Mouse (Mus musculus): ENCODE data around the gene Btd.

The Btd gene

GRCm38 (mm10) chr14:31647991-31648390, 7.2 kb downstream of the Btd start:
- DNase-seq: no peak

GRCm38 (mm10) chr14:31650347-31650746, 9.5 kb downstream of the Btd start:
- DNase-seq: no peak

DNA sequence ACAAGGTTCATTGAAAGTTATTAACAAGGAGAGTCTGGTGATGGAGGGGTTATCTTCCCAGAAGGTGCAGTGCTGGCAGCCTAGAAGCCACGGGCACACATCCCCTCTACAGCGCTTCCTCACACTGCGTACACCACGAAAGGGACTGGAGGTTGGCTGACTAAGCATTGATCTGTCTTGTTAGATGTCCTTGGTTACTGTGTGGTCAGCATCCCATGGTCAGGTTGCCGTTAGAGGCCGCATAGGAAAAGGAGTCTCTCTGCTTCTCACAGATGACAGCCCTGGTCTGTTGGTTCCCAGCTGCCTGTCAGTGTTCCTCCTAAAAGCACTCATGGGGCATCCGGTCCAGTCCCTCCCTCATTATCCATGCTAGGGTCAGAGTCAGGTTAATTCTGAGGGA, 10.4 kb downstream of the Btd start:
- DNase-seq: no peak

- no peak for DNase-seq
These were observed 11.3 kb downstream of the Btd start for GRCm38 (mm10) chr14:31652106-31652505.

DNA sequence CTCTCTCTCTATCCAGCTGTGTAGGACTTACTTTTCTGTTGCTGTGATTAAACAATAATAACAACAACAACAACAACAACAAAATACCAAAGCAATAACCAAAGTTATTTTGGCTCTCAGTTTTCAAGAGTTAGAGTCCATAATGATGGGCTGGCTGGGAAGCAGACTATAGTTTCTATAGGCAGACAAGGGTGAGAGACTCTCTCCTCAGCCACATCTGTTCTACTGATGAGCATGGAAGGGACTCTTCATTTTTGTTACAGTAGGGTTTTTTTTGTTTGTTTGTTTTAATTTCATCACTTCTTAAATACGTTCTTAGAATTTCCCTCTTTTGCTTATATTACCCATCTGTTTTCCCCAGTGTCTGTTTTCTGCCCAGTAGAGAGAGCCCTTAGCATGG, 11.8 kb downstream of the Btd start:
- no peak for DNase-seq

DNA sequence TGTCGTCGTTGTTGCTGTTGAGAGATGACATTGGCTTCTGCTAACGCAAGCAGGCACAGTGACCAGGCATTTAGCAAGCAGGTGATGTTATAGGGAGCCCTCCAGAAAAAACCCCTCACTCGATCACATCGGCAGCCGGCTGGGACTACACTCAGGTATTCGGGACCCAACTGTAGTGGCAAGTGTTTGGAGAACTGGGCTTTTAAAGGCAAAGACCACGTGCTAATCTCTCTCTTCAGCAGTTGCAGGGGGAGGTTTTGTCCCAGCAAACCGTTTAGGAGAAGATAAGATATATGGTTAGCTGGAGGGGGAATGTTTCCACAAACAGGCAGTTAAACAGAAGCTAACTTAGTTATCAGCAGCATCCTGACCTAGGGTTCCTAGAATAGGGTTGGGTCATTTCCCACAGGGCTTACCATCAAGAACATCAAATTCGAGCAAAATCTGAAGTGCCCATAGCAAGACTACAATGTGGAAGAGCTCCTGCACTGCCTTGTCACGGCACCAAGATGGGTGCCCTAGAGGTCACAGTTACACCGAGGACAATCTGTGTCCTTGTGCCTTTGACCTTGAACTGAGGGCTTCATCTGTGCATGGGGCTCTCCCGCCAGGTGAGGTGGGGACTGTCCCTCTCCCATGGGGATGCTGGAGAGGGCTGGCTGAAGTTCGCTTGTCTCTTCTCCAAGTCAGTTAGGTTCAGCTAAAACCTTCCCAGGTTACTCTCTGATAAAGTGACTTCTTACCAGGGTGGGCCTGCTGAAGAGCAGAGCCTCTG, 12.5 kb downstream of the Btd start:
- no peak for DNase-seq

- DNase-seq: no peak
These were observed 14.0 kb downstream of the Btd start for GRCm38 (mm10) chr14:31654816-31655215.

- no peak for DNase-seq
These were observed 14.6 kb downstream of the Btd start for GRCm38 (mm10) chr14:31655406-31655805.

GRCm38 (mm10) chr14:31656386-31656785, 15.6 kb downstream of the Btd start:
- no peak for DNase-seq

DNA sequence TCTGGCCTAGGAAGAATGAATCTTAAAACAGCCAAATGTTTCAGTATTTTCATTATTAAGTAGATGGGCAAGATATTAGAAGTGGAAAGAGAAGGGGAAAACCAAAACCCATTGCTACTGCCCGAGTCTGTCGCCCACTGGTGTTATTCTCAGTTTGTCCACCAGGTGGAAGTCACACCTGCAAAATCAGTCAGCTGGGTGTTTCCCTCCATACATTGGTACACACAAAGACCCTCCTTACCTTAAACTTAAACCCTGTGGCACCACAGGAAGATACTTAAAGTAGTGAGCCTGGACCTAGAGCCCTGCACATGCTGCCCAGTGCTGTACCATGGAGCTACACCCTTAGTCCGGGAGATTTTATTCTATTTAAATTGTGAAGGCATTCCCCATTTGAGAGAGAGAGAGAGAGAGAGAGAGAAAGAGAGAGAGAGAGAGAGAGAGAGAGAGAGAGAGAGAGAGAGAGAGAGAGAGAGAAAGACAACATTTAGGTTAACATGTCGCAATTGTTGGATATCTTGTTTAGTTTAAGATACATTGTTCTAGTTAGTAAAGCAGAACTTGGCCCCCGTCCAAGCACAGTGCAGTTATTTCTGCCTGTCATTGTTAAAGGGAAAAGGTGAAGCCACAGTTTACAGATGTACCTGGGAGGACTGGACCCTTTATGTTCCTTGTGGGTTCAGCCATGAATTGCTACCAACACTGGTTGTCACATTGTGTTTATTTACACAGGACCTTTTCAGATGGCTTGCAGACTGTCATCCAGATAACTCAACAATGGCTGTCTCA, 16.2 kb downstream of the Btd start:
- DNase-seq: peak; percentile 81

GRCm38 (mm10) chr14:31658126-31658680, 17.4 kb downstream of the Btd start:
- DNase-seq: no peak

DNA sequence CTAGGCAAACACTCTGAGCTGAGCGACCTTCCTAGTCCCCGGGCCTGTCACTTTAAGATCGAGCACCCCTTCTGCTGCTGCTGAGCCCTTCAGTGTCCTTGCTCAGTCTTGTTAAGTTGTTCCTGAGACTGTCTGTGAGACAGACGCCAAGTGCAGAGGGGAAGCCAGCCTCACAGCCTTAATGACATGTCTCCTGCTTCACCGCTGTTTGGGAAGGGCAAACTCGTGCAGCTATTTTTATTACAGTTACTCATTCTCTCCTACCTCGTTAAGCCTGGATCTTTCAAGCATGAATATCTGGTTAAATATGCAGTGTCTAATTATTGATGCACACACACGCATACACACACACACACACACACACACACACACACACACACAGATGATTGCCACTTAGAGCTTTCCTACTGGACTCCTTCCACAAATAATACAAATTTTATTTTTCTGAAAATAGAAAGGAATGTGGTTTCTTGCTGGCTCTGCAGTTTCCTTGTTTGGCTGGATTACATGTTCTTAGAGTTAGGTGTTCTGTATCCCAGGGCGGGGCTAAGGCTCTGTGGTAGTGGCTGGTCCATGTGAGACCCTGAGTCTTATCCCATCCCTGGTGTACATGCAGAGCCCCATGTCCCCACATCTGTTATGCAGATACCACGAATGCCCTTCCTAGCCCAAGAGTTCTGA, 18.8 kb downstream of the Btd start:
- DNase-seq: no peak

DNA sequence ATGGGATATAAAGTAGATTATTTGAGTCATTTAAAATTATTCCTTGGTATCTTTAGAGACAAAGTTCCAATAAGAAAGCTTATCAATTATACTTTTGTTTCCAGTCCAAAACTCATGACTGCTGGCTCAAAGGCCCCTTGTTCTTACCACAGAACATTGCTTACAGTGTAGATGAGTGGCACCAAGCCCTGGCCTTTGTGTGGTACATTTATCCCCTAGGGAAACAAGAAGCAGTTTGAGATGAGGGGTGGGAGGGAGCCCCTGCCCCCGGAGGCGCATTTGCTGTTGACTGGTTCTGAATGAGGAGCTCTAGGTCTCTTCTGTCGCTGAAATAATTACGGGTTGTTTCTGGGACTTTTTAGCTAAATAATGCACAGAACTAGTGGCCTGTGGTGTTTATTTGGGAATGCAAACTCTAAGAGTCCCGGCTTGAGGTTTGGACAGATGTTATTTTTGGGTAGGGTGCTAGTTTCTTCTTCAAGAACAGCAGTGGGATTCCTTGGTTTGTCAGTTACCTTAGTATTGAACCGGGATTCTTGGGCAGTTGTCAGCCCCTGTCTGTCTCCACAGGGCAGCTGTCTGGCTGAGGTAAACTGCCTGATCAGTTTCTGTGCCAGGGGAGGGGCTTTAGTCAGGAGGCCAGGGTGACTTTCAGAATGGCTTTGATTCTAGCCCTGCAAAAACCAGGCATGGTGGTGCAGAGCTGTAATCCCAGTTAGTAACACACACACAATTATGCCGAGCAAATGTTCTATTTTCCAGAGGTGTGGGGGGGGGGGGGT, 19.7 kb downstream of the Btd start:
- no peak for DNase-seq

DNA sequence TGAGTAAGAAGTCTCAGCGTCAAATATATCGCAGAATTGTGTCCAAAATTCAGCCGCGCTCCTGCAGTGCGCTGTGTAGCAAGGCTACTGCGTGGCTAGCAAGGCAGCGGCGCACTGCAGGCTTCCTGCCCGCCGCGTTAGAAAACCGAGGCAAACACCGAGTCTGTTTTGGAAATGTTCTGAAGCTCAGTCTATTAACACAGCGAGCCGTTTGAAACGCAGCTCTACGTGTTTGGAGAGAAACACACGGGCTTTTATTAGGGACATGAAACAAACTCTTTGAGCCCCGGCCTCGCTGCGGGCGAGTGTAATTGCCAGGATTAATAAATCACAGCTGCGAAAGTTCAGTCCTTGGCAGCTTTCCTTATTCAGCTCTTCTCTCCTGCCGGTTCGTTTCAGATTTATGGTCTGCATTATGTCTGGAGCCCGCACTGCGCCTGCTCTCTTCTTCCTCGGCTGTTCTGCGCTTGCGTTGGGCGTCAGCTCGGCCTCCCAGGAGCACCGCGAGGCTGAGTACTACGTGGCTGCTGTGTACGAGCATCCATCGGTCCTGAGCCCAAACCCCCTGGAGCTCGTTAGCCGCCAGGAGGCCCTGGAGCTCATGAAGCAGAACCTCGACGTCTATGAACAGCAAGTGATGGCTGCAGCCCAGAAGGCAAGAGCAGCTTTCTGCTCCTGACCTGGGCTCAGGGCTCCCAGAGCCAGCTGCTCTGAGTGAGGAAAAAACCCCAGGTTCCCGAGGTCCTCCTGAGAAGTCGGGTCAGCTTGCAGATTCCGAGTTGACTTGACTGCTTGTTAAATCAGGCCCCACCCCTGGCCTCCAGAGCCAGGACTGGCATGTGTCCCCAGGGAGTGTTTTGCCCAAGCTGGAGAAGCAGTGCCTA, 21.1 kb downstream of the Btd start:
- DNase-seq: peak; percentile 81

- DNase-seq: no peak
These were observed 21.9 kb downstream of the Btd start for GRCm38 (mm10) chr14:31662555-31663211.

GRCm38 (mm10) chr14:31663376-31664099, 22.7 kb downstream of the Btd start:
- no peak for DNase-seq

GRCm38 (mm10) chr14:31664100-31664902, 23.5 kb downstream of the Btd start:
- no peak for DNase-seq

- no peak for DNase-seq
These were observed 24.2 kb downstream of the Btd start for GRCm38 (mm10) chr14:31664903-31665565.

DNA sequence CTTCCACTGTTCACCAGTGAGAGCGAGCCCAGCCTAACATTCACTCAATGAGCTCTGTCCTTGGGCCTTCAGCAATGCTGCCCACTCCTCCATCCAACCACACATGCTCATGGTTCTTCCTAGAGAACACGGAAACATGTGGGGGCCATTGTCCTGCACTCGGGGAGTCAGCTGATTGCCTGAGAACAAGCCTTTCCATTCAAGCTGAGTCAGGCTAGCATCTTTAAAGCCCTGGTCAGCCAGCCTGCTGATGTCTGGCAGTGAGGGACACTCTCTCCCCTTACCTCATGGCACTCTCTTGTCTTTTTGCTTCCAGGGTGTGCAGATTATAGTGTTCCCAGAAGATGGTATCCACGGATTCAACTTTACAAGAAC, 24.7 kb downstream of the Btd start:
- no peak for DNase-seq
